Mouse (Mus musculus): ENCODE measurements around the gene Slc25a21. TPM values are rescaled to one million over a fixed set of nuclear protein-coding genes. Genes with fewer than 3 reads are reported as not detected.
A peak's percentile ranks its signal among the peaks of the same experiment; 100 is the strongest.

The Slc25a21 gene
- polyA plus RNA-seq, 1 experiment from 2014 or later, result 0.25 TPM

DNA sequence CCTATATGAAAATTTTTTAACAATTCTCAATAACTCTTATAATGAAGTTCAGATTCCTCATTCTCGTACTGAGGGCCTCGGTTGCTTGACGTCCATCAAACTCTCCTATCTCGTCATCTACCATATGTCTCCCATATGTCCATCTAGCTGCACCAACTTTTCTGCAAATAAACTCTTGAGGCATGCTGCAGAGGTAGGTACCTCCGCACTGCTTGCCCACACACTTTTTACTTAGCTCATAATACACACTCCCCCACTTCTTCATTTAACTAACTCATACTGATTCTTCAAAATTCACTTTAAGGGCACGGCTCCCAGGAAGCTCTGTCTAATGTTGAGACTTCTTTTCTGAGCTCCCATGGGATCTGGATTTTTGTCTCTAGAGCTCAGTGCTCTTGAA, 222.0 kb downstream of the Slc25a21 start:
- Histone ChIP-seq H3K4me3 (no peak overlapping the region), H3K9me3 (no peaks in the 10 kb centered on the region), H3K4me2 (replicated peaks) (no peak overlapping the region), H3K4me1 (no peaks in the 10 kb centered on the region), H3K36me3 (no peaks in the 10 kb centered on the region), H3K27me3 (replicated peaks) (no peaks in the 10 kb centered on the region), H3K9ac (no peak overlapping the region), H3K27ac (no peak overlapping the region)
- ATAC-seq (ENCODE audit: low FRiP score, low read depth), result no peak
- WGBS, result 88% methylated on average over 6 of the region's 6 CpGs

DNA sequence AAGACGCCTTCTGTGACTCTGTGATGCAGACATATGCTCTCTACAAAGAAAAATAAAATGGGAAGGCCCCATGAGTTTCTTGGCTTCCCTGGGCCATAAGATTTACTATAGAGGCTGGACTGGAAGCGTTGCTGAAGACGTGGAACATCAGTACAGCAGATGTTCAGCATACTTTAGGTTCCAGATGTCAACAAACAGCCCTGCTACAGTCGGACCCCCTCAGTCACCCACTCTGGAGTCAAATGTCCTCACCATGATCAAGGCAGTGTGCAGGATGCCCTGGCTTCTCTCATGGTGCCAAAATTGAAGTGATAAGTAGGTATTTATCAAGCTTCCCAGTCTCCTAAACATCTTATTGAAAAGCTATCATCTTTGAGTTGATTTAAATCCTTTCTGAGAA, 234.0 kb downstream of the Slc25a21 start:
- Histone ChIP-seq H3K4me3 (no peak overlapping the region), H3K36me3 (no peaks in the 10 kb centered on the region), H3K27ac (no peak overlapping the region), H3K9ac (no peak overlapping the region), H3K27me3 (replicated peaks) (no peaks in the 10 kb centered on the region), H3K9me3 (no peaks in the 10 kb centered on the region), H3K4me2 (replicated peaks) (no peak overlapping the region), H3K4me1 (peaks cover 4% of the 10 kb centered on the region; the same call in 1 of the 2 replicates)
- ATAC-seq (ENCODE audit: low FRiP score, low read depth), result no peak
- 61% methylated on average over 4 of the region's 4 CpGs for WGBS

DNA sequence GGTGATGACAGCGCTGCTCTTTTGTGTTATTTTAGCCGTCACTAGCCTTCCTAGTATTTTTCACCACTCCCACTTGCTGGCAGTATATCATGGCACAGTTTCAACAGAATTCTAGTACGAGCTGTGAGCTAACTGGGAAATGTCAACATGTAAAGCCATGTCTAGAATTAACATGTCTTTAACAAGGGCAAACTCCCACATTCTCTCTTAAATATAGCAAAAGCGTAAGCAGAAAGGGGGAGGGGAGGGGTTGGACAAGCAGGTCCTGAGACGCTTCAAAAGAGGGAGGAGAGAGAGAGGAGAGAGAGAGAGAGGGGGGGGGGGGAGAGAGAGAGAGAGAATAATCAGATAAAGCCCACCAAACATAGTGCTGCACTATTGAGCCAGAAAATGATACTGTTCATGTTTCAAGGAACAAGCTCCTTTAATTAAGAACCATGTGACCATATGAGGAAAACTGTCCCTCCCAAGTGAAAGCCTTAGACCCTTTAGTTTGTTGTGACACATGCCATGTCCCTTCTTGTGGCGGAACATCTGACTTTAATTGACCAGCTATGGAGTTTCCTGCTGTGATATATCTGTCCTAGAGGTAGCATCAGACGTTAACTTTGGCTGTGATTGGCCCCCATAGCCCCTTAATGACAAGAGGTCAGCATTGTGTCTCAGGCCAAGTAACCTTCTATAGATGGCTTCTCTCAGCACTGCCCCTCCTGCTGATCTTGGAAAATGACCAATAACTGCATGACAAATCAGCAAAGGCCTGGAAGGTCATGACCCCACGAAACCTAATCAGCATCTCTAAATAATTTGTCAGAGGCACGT, 237.8 kb downstream of the Slc25a21 start:
- Histone ChIP-seq H3K4me3 (no peak overlapping the region), H3K36me3 (no peaks in the 10 kb centered on the region), H3K4me2 (replicated peaks) (peak overlapping the region; percentile 35), H3K27me3 (replicated peaks) (no peaks in the 10 kb centered on the region), H3K9ac (no peak overlapping the region), H3K27ac (no peak overlapping the region), H3K4me1 (peaks cover 4% of the 10 kb centered on the region; the same call in 1 of the 2 replicates), H3K9me3 (no peaks in the 10 kb centered on the region)
- WGBS, result 16% methylated on average over 9 of the region's 9 CpGs
- ATAC-seq (ENCODE audit: low FRiP score, low read depth), result no peak

DNA sequence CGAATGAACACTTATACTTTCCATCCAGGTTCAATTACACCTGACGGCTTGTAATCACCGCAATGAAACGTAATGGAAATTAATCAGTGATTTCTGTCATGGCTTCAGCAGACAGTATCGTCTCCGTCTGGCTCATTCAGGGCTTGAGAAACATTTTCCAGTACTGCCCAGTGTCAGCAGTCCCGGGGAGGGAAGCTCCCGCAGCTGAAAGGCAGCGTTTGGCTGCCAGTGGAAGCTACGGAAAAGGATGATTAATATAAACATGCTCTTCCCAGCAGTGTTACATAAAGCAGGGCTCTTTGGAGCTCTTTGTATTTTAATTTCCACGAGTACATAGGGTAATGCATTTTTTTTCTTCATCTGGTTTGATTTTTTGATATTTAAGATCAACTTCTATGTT, 239.0 kb downstream of the Slc25a21 start:
- no peak for ATAC-seq (ENCODE audit: low FRiP score, low read depth)
- Histone ChIP-seq H3K4me2 (replicated peaks) (no peak overlapping the region), H3K9me3 (no peaks in the 10 kb centered on the region), H3K4me1 (peaks cover 4% of the 10 kb centered on the region; the same call in 1 of the 2 replicates), H3K36me3 (no peaks in the 10 kb centered on the region), H3K9ac (no peak overlapping the region), H3K27ac (no peak overlapping the region), H3K27me3 (replicated peaks) (no peaks in the 10 kb centered on the region), H3K4me3 (no peak overlapping the region)
- WGBS, result 44% methylated on average over 11 of the region's 11 CpGs

DNA sequence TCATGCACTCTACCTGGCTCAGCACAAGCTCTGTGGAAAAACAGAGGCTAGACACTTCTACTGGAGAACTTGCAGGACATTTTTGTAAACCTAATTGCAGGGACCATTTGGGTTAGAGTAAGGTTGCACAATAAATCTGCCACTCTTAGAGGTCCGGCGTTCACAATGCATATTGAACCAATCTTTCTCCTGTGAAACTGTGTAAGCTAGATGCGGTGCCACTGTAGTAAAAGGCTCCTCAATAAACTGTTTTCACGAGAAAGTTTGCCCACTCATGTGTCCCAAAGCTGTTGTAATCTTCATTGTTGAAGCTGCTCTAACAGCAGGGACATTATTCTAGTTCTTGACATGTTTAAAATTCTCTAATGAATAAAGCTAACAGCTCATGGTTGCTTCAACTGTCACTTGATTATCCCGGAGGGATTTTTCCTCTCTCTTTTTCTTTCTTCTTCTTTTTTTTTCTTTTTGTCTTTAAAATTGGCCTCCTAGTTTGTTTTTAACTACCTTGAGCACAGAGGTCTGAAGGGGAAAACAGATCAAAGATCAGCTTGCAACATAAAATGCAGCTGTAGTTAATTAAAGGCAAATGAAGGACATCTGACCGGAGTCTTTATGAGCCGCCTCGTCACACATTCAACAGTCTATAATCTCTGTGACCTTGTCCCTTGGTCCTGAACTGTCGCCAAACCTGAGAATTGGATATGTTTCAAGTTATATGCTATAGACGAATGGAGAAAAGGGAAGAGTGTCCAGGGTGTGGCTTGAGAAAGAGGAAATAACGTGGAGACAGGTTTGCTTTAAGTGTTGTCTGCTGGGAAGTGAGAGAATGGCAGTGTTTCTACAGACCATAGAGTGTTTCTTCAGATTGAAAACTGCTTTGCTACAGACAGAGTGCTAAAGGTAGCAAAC, 245.3 kb downstream of the Slc25a21 start:
- no peak overlapping the region for H3K4me2 ChIP-seq (replicated peaks)
- H3K27me3 ChIP-seq (replicated peaks), result no peaks in the 10 kb centered on the region
- H3K9me3 ChIP-seq, result no peaks in the 10 kb centered on the region
- H3K4me3 ChIP-seq, result no peak overlapping the region
- no peak overlapping the region for H3K9ac ChIP-seq
- 33% methylated on average over 11 of the region's 11 CpGs for WGBS
- H3K36me3 ChIP-seq, result no peaks in the 10 kb centered on the region
- no peak for ATAC-seq (ENCODE audit: low FRiP score, low read depth)
- no peaks in the 10 kb centered on the region for H3K4me1 ChIP-seq
- no peak overlapping the region for H3K27ac ChIP-seq

DNA sequence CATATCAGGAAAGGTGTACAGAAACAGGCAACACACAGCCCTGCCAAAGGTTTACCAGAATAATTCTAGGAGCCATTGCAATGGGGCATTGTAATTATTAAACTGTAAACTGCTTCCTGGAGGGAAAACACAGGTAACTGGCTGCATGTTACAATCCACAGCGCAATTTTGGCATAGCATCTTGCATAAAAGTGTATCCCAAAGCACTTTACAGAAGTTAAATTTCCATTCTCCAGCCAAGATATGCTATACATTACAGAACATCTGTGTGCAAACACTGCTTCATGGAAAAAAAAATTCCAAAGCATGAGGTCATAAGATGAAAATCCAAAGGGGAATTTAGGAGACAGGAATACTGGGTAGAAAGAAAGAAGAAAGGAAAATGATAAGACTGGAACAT, 253.0 kb downstream of the Slc25a21 start:
- WGBS, result 84% methylated on average over 1 of the region's 1 CpGs
- no peaks in the 10 kb centered on the region for H3K36me3 ChIP-seq
- no peak overlapping the region for H3K9ac ChIP-seq
- no peak overlapping the region for H3K4me2 ChIP-seq (replicated peaks)
- no peak for ATAC-seq (ENCODE audit: low FRiP score, low read depth)
- H3K4me1 ChIP-seq, result no peaks in the 10 kb centered on the region
- H3K27ac ChIP-seq, result no peak overlapping the region
- no peaks in the 10 kb centered on the region for H3K27me3 ChIP-seq (replicated peaks)
- H3K9me3 ChIP-seq, result no peaks in the 10 kb centered on the region
- no peak overlapping the region for H3K4me3 ChIP-seq

DNA sequence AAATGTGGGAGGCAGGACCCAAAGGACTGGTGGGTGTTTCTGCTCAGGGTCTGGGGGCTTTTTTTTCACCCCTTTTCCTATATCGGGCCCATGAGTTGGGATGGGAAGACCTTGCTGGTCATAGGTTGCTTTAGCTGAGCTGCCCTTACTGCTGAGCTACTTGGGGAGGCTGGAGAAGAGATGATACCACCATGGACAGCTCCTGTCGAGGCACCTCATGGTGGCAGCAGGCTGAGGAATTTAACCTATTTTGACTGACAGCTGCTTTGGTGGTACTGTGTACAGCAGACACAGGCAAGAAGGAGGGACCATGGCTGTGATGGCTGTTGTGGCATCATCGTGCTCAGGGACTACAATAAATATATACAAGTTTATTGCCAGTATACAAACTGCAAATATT, 256.4 kb downstream of the Slc25a21 start:
- H3K36me3 ChIP-seq, result no peaks in the 10 kb centered on the region
- no peaks in the 10 kb centered on the region for H3K4me1 ChIP-seq
- ATAC-seq (ENCODE audit: low FRiP score, low read depth), result no peak
- WGBS, result 69% methylated on average over 3 of the region's 3 CpGs
- H3K27ac ChIP-seq, result no peak overlapping the region
- no peak overlapping the region for H3K4me2 ChIP-seq (replicated peaks)
- no peak overlapping the region for H3K4me3 ChIP-seq
- no peaks in the 10 kb centered on the region for H3K27me3 ChIP-seq (replicated peaks)
- H3K9me3 ChIP-seq, result no peaks in the 10 kb centered on the region
- no peak overlapping the region for H3K9ac ChIP-seq

DNA sequence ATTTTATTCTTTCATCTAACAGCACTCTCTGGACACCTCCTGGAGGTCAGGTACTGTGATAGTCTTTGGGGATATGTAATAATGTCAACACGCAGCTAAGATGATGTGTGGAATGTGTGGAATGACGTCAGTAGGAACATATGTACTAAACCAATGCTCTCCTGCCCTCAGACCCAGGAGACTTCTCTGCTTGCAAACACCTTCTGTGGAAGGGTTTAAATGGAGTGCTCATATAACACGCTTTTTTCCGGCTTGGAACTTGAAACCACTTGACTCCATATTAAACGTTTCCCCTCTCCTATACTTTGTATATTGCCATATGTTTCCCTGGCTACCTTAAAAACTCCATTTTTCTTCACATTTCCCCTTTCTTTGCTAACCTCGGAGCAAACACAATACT, 279.1 kb downstream of the Slc25a21 start:
- Histone ChIP-seq H3K9me3 (no peaks in the 10 kb centered on the region), H3K9ac (no peak overlapping the region), H3K4me2 (replicated peaks) (no peak overlapping the region), H3K36me3 (no peaks in the 10 kb centered on the region), H3K4me1 (no peaks in the 10 kb centered on the region), H3K27me3 (replicated peaks) (no peaks in the 10 kb centered on the region), H3K4me3 (no peak overlapping the region), H3K27ac (no peak overlapping the region)
- WGBS, result 76% methylated on average over 6 of the region's 6 CpGs
- no peak for ATAC-seq (ENCODE audit: low FRiP score, low read depth)

DNA sequence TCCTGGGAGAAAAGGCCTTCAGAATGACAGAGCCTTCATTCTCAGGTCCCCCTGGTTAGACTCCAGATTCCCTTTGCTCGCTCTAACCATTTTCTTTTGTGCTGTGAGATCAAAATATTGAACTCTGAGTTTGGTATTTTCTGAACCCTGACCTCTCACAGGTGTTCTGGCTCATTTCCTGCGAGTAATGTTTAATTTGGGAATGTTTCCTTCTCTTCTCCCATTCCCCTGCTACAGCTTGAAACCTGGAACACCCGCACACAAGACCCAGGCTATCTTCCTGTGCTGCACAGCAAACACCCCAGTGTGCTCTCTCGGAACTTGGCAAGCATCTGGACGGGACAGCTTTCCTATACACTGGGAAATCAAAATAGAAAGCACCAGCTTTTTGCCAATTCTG, 290.8 kb downstream of the Slc25a21 start:
- Histone ChIP-seq H3K4me3 (no peak overlapping the region), H3K9me3 (no peaks in the 10 kb centered on the region), H3K9ac (no peak overlapping the region), H3K27me3 (replicated peaks) (no peaks in the 10 kb centered on the region), H3K36me3 (no peaks in the 10 kb centered on the region), H3K4me1 (0 out of 2 replicates have a peak, but pooled peaks cover 4% of the 10 kb centered on the region), H3K4me2 (replicated peaks) (no peak overlapping the region), H3K27ac (no peak overlapping the region)
- no peak for ATAC-seq (ENCODE audit: low FRiP score, low read depth)
- WGBS, result 82% methylated on average over 5 of the region's 5 CpGs

DNA sequence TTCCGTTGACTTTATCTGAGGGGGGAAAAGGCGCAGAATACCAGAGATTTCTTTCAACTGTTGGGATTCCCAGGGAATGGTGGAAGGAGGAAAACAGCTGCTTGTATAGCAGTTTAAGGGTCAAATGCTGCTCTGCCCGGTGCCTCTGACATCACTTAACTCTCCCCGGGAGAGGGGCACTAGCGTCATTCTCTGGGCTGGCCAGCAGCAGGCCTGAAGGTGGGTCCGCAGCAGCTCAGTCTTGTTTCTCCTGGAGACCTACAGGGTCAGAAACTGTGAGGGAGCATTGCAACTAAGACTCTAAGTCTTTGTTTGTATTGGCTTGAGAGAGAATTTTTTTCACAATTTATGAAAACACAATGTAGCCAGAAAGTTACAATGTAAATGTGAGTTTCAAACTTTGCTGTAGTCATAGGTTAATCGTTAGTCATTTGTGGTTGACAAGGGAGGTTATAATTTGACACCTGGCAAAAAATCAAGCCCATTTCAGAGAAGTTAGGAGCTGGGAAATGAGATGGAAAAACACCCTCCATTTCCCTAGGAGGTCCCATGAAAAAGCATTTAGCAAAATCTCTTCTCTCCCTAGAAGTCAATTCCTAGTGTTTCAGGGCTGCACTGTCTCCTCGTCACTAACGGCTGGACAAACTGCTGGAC, 291.5 kb downstream of the Slc25a21 start:
- no peak overlapping the region for H3K4me3 ChIP-seq
- H3K27me3 ChIP-seq (replicated peaks), result no peaks in the 10 kb centered on the region
- 34% methylated on average over 9 of the region's 9 CpGs for WGBS
- no peak overlapping the region for H3K27ac ChIP-seq
- no peak for ATAC-seq (ENCODE audit: low FRiP score, low read depth)
- no peaks in the 10 kb centered on the region for H3K36me3 ChIP-seq
- peak overlapping the region; percentile 18 for H3K4me2 ChIP-seq (replicated peaks)
- H3K4me1 ChIP-seq, result 0 out of 2 replicates have a peak, but pooled peaks cover 4% of the 10 kb centered on the region
- no peak overlapping the region for H3K9ac ChIP-seq
- no peaks in the 10 kb centered on the region for H3K9me3 ChIP-seq

DNA sequence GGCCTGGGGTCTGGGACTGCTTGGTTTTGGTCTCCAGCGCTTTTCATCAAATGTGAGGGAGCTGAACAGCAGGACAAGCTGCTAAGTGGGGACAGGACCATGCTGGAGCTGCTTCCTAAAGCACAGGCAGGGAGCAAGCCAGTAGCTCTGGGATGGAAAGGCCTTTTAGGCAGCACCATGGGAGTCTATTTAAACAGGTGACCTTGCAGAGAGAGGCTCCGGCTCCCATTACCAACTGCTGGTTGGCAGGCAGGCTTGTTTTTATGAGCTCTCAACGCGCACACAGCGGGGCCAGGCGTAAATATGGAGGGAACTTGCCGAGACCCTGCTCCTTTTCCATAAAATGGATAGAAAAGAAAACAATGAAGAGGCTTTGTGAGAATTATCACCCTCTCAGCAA, 292.1 kb downstream of the Slc25a21 start:
- peak overlapping the region; percentile 18 for H3K4me2 ChIP-seq (replicated peaks)
- H3K27ac ChIP-seq, result no peak overlapping the region
- H3K9me3 ChIP-seq, result no peaks in the 10 kb centered on the region
- no peaks in the 10 kb centered on the region for H3K36me3 ChIP-seq
- ATAC-seq (ENCODE audit: low FRiP score, low read depth), result no peak
- no peak overlapping the region for H3K9ac ChIP-seq
- H3K4me1 ChIP-seq, result 0 out of 2 replicates have a peak, but pooled peaks cover 4% of the 10 kb centered on the region
- H3K4me3 ChIP-seq, result no peak overlapping the region
- H3K27me3 ChIP-seq (replicated peaks), result no peaks in the 10 kb centered on the region
- WGBS, result 26% methylated on average over 7 of the region's 7 CpGs
